Mouse (Mus musculus): Measurements from ENCODE around the gene Esyt3. TPM values are rescaled to one million over a fixed set of nuclear protein-coding genes. Genes with fewer than 3 reads are reported as not detected.

Gene Esyt3
- polyA plus RNA-seq, 1 experiment from 2014 or later: 0.39 TPM

- H3K9me3 ChIP-seq (ENCODE audit: control insufficient read depth, low read length): no peaks in the 10 kb centered on the region
- H3K27ac ChIP-seq (replicated peaks; ENCODE audit: low read depth, low read length): no peak overlapping the region
- no peaks in the 10 kb centered on the region for H3K4me1 ChIP-seq (ENCODE audit: control insufficient read depth, insufficient read depth, low read length)
- DNase-seq (no peak), ATAC-seq (ENCODE audit: low FRiP score, low TSS enrichment) (no peak)
- no peaks in the 10 kb centered on the region for H3K27me3 ChIP-seq (ENCODE audit: control insufficient read depth, insufficient read depth, low read length)
- H3K4me3 ChIP-seq (replicated peaks; ENCODE audit: low read depth, low read length): no peak overlapping the region
- no peak overlapping the region for H3K4me2 ChIP-seq (ENCODE audit: low read length)
- no peak overlapping the region for H3K9ac ChIP-seq (replicated peaks; ENCODE audit: low read length)
- peaks cover 50% of the 10 kb centered on the region for H3K36me3 ChIP-seq (ENCODE audit: control insufficient read depth, insufficient read depth, low read length)
- 85% methylated on average over 5 of the region's 5 CpGs for WGBS
Measured at GRCm38 (mm10) chr9:99390201-99390600, 31.8 kb upstream of the Esyt3 start.

DNA sequence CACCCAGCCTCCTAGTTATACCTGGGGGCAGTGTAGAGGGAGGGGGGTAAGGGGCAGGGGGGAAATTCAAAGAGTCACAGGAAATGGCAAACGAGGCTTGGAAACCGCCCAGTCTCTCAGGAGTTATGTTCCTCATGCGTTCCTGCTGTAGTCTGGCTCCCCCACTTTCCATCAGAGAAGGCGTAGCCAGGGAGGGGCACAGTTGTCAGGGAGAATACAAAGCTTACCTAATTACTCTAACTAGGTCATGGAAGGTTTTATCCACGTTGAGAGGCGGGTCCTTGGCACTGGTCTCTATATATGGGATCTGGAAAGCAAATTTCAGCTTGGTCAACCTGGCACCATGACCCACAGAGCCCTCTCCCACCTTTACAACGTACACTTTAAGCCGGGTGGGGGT lies 31.1 kb upstream of the Esyt3 start:
- 90% methylated on average over 8 of the region's 8 CpGs for WGBS
- ATAC-seq (ENCODE audit: low FRiP score, low TSS enrichment) (no peak), DNase-seq (no peak)
- Histone ChIP-seq H3K27me3 (ENCODE audit: control insufficient read depth, insufficient read depth, low read length) (no peaks in the 10 kb centered on the region), H3K36me3 (ENCODE audit: control insufficient read depth, insufficient read depth, low read length) (peaks cover 50% of the 10 kb centered on the region), H3K9me3 (ENCODE audit: control insufficient read depth, low read length) (no peaks in the 10 kb centered on the region), H3K27ac (replicated peaks; ENCODE audit: low read depth, low read length) (no peak overlapping the region), H3K4me1 (ENCODE audit: control insufficient read depth, insufficient read depth, low read length) (no peaks in the 10 kb centered on the region), H3K4me3 (replicated peaks; ENCODE audit: low read depth, low read length) (no peak overlapping the region), H3K9ac (replicated peaks; ENCODE audit: low read length) (no peak overlapping the region), H3K4me2 (ENCODE audit: low read length) (no peak overlapping the region)

- H3K27me3 ChIP-seq (ENCODE audit: control insufficient read depth, insufficient read depth, low read length): no peaks in the 10 kb centered on the region
- no peaks in the 10 kb centered on the region for H3K4me1 ChIP-seq (ENCODE audit: control insufficient read depth, insufficient read depth, low read length)
- H3K4me2 ChIP-seq (ENCODE audit: low read length): no peak overlapping the region
- no peak overlapping the region for H3K9ac ChIP-seq (replicated peaks; ENCODE audit: low read length)
- no peak overlapping the region for H3K27ac ChIP-seq (replicated peaks; ENCODE audit: low read depth, low read length)
- H3K9me3 ChIP-seq (ENCODE audit: control insufficient read depth, low read length): no peaks in the 10 kb centered on the region
- H3K4me3 ChIP-seq (replicated peaks; ENCODE audit: low read depth, low read length): no peak overlapping the region
- no peak for ATAC-seq (ENCODE audit: low FRiP score, low TSS enrichment)
- no peak for DNase-seq
- H3K36me3 ChIP-seq (ENCODE audit: control insufficient read depth, insufficient read depth, low read length): peaks cover 50% of the 10 kb centered on the region
- 84% methylated on average over 9 of the region's 9 CpGs for WGBS
Measured at GRCm38 (mm10) chr9:99388856-99389255, 30.5 kb upstream of the Esyt3 start.

DNA sequence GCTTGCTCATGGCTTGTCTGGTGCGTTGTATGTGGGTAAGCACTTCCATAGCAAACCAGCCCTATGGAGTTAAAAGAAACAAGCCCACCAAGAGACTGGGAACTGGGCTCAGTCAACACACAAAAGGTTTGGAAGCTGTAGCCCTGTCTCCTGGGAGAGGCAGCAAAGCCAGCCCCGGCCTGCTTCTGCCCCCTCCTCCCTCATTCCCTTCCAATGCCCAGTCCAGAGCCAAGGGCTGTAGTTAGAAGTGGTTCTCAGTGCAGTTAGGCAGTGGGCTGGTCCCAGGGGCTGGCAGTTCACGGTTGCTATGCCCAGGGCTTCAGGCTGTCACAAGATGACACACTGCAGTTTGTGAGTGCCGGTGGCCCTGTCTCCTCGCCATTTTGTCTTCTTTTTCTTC lies 29.7 kb upstream of the Esyt3 start:
- H3K27ac ChIP-seq (replicated peaks; ENCODE audit: low read depth, low read length): no peak overlapping the region

GRCm38 (mm10) chr9:99382556-99382955 lies 24.2 kb upstream of the Esyt3 start:
- ATAC-seq (ENCODE audit: low FRiP score, low TSS enrichment) (no peak), DNase-seq (no peak)
- H3K4me1 ChIP-seq (ENCODE audit: control insufficient read depth, insufficient read depth, low read length): no peaks in the 10 kb centered on the region
- H3K9me3 ChIP-seq (ENCODE audit: control insufficient read depth, low read length): no peaks in the 10 kb centered on the region
- H3K27me3 ChIP-seq (ENCODE audit: control insufficient read depth, insufficient read depth, low read length): no peaks in the 10 kb centered on the region
- 87% methylated on average over 9 of the region's 9 CpGs for WGBS
- no peak overlapping the region for H3K4me3 ChIP-seq (replicated peaks; ENCODE audit: low read depth, low read length)
- H3K4me2 ChIP-seq (ENCODE audit: low read length): no peak overlapping the region
- H3K36me3 ChIP-seq (ENCODE audit: control insufficient read depth, insufficient read depth, low read length): peaks cover 17% of the 10 kb centered on the region
- H3K27ac ChIP-seq (replicated peaks; ENCODE audit: low read depth, low read length): no peak overlapping the region
- no peak overlapping the region for H3K9ac ChIP-seq (replicated peaks; ENCODE audit: low read length)

More for the DNA sequence above, 29.7 kb upstream of the Esyt3 start:
- Histone ChIP-seq H3K9me3 (ENCODE audit: control insufficient read depth, low read length) (no peaks in the 10 kb centered on the region), H3K4me3 (replicated peaks; ENCODE audit: low read depth, low read length) (no peak overlapping the region), H3K4me1 (ENCODE audit: control insufficient read depth, insufficient read depth, low read length) (no peaks in the 10 kb centered on the region), H3K9ac (replicated peaks; ENCODE audit: low read length) (no peak overlapping the region), H3K36me3 (ENCODE audit: control insufficient read depth, insufficient read depth, low read length) (peaks cover 50% of the 10 kb centered on the region), H3K27me3 (ENCODE audit: control insufficient read depth, insufficient read depth, low read length) (no peaks in the 10 kb centered on the region), H3K4me2 (ENCODE audit: low read length) (no peak overlapping the region)
- DNase-seq (peak; percentile 15), ATAC-seq (ENCODE audit: low FRiP score, low TSS enrichment) (no peak)
- WGBS: 75% methylated on average over 5 of the region's 5 CpGs

- no peak overlapping the region for H3K4me3 ChIP-seq (replicated peaks; ENCODE audit: low read depth, low read length)
- no peaks in the 10 kb centered on the region for H3K4me1 ChIP-seq (ENCODE audit: control insufficient read depth, insufficient read depth, low read length)
- no peaks in the 10 kb centered on the region for H3K27me3 ChIP-seq (ENCODE audit: control insufficient read depth, insufficient read depth, low read length)
- ATAC-seq (ENCODE audit: low FRiP score, low TSS enrichment) (no peak), DNase-seq (no peak)
- 71% methylated on average over 5 of the region's 5 CpGs for WGBS
- no peak overlapping the region for H3K4me2 ChIP-seq (ENCODE audit: low read length)
- no peak overlapping the region for H3K27ac ChIP-seq (replicated peaks; ENCODE audit: low read depth, low read length)
- H3K9ac ChIP-seq (replicated peaks; ENCODE audit: low read length): no peak overlapping the region
- no peaks in the 10 kb centered on the region for H3K36me3 ChIP-seq (ENCODE audit: control insufficient read depth, insufficient read depth, low read length)
- H3K9me3 ChIP-seq (ENCODE audit: control insufficient read depth, low read length): no peaks in the 10 kb centered on the region
Measured at GRCm38 (mm10) chr9:99379194-99379593, 20.8 kb upstream of the Esyt3 start.

DNA sequence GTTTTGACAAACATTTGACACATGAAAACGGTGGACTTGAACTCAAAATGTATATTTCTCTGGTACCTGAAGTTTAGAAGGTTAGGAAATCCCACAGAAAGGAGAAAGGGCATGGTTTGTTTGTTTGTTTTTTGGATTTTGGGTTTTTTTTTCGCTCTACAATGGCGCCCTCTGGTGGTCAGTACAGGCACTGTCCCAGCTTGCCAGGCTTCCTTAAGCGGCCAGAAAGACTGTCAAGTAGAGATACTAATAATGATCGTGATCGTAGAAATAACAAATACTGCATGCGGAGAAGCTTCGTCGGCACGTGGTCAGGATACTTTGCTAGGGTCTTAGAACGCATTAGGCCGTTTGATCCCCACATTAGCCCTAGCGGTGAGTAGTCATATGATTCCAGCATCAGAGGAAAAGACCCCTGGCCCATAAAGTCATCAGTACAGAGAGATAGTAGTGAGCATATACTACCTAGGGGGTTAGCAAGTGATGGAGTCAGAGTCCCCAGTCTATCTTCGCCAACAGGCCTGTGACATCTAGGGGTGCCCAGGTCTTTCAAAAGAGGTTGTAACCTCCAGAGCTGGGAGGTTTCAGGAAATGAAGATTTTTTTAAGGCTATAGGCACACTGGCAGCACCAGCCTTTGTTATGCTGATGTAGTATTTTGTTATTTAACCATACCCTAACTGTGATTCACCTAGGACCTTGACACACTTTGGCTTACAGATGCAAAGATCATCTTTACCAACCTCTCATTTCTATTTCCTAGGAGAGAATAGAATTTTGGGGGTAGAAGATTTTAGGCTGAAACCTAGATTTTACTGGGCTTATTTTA lies 18.4 kb upstream of the Esyt3 start:
- ATAC-seq (ENCODE audit: low FRiP score, low TSS enrichment): no peak; the same call in 1 of the 2 replicates
- Histone ChIP-seq H3K27ac (replicated peaks; ENCODE audit: low read depth, low read length) (no peak overlapping the region), H3K9me3 (ENCODE audit: control insufficient read depth, low read length) (no peaks in the 10 kb centered on the region), H3K4me2 (ENCODE audit: low read length) (peak overlapping the region; percentile 12), H3K27me3 (ENCODE audit: control insufficient read depth, insufficient read depth, low read length) (no peaks in the 10 kb centered on the region), H3K36me3 (ENCODE audit: control insufficient read depth, insufficient read depth, low read length) (no peaks in the 10 kb centered on the region), H3K9ac (replicated peaks; ENCODE audit: low read length) (no peak overlapping the region), H3K4me1 (ENCODE audit: control insufficient read depth, insufficient read depth, low read length) (no peaks in the 10 kb centered on the region), H3K4me3 (replicated peaks; ENCODE audit: low read depth, low read length) (no peak overlapping the region)
- peak; percentile 80 for DNase-seq
- WGBS: 10% methylated on average over 14 of the region's 14 CpGs

- no peak overlapping the region for H3K9ac ChIP-seq (replicated peaks; ENCODE audit: low read length)
- no peak overlapping the region for H3K27ac ChIP-seq (replicated peaks; ENCODE audit: low read depth, low read length)
- DNase-seq: no peak
- H3K4me3 ChIP-seq (replicated peaks; ENCODE audit: low read depth, low read length): no peak overlapping the region
- no peak overlapping the region for H3K4me2 ChIP-seq (ENCODE audit: low read length)
- H3K9me3 ChIP-seq (ENCODE audit: control insufficient read depth, low read length): no peaks in the 10 kb centered on the region
- no peak for ATAC-seq (ENCODE audit: low FRiP score, low TSS enrichment)
- H3K27me3 ChIP-seq (ENCODE audit: control insufficient read depth, insufficient read depth, low read length): no peaks in the 10 kb centered on the region
- no peaks in the 10 kb centered on the region for H3K4me1 ChIP-seq (ENCODE audit: control insufficient read depth, insufficient read depth, low read length)
- no peaks in the 10 kb centered on the region for H3K36me3 ChIP-seq (ENCODE audit: control insufficient read depth, insufficient read depth, low read length)
- WGBS: 82% methylated on average over 7 of the region's 7 CpGs
Measured at GRCm38 (mm10) chr9:99368431-99368830, 10.1 kb upstream of the Esyt3 start.

- ATAC-seq (ENCODE audit: low FRiP score, low TSS enrichment) (no peak), DNase-seq (no peak)
- 79% methylated on average over 3 of the region's 3 CpGs for WGBS
- no peaks in the 10 kb centered on the region for H3K4me1 ChIP-seq (ENCODE audit: control insufficient read depth, insufficient read depth, low read length)
- H3K4me2 ChIP-seq (ENCODE audit: low read length): no peak overlapping the region
- no peak overlapping the region for H3K27ac ChIP-seq (replicated peaks; ENCODE audit: low read depth, low read length)
- no peak overlapping the region for H3K9ac ChIP-seq (replicated peaks; ENCODE audit: low read length)
- no peaks in the 10 kb centered on the region for H3K9me3 ChIP-seq (ENCODE audit: control insufficient read depth, low read length)
- H3K4me3 ChIP-seq (replicated peaks; ENCODE audit: low read depth, low read length): no peak overlapping the region
- H3K36me3 ChIP-seq (ENCODE audit: control insufficient read depth, insufficient read depth, low read length): no peaks in the 10 kb centered on the region
- no peaks in the 10 kb centered on the region for H3K27me3 ChIP-seq (ENCODE audit: control insufficient read depth, insufficient read depth, low read length)
Measured at GRCm38 (mm10) chr9:99365906-99366305, 7.5 kb upstream of the Esyt3 start.

Data from midbrain, embryonic 14.5 days (tissue).